Mouse (Mus musculus) G1E-ER4 (cell line): ENCODE measurements around the gene Trp53i11. TPM values are rescaled to one million over a fixed set of nuclear protein-coding genes. Genes with fewer than 3 reads are reported as not detected.

Experiments
- GATA1 ChIP-seq: IDR thresholded peaks from one replicate; pipeline ENCODE4 v1.8.0; 2012; ENCODE audit warnings: low read length, inconsistent platforms
- polyA plus RNA-seq: library from polyadenylated mRNA; stranded (reverse); fragments of >175 nt; gene quantifications from 2 replicates; pipeline ENCODE4 v1.2.3, GENCODE M21; 2012

The Trp53i11 gene
- polyA plus RNA-seq, 1 experiment, result not detected

GRCm38 (mm10) chr2:93180077-93180844 is 7.1 kb upstream of the Trp53i11 start:
- TF ChIP-seq GATA1, result no peak

GRCm38 (mm10) chr2:93182859-93183258 is 4.5 kb upstream of the Trp53i11 start:
- no peak for TF ChIP-seq GATA1

- TF ChIP-seq GATA1, result no peak
Measured at GRCm38 (mm10) chr2:93188020-93188760, 842 bp downstream of the Trp53i11 start.

GRCm38 (mm10) chr2:93188761-93189458 is 1.6 kb downstream of the Trp53i11 start:
- TF ChIP-seq GATA1, result no peak

- no peak for TF ChIP-seq GATA1
Measured at GRCm38 (mm10) chr2:93190771-93191487, 3.6 kb downstream of the Trp53i11 start.

GRCm38 (mm10) chr2:93191488-93192181 is 4.3 kb downstream of the Trp53i11 start:
- TF ChIP-seq GATA1, result no peak

- no peak for TF ChIP-seq GATA1
Measured at GRCm38 (mm10) chr2:93192182-93192560, 4.8 kb downstream of the Trp53i11 start.

GRCm38 (mm10) chr2:93192671-93193080 is 5.3 kb downstream of the Trp53i11 start:
- no peak for TF ChIP-seq GATA1

- TF ChIP-seq GATA1, result no peak
Measured at GRCm38 (mm10) chr2:93193806-93194205, 6.5 kb downstream of the Trp53i11 start.

GRCm38 (mm10) chr2:93198846-93199245 is 11.5 kb downstream of the Trp53i11 start:
- TF ChIP-seq GATA1, result no peak

GRCm38 (mm10) chr2:93199531-93199974 is 12.2 kb downstream of the Trp53i11 start:
- no peak for TF ChIP-seq GATA1

GRCm38 (mm10) chr2:93200681-93201340 is 13.5 kb downstream of the Trp53i11 start:
- TF ChIP-seq GATA1, result no peak

GRCm38 (mm10) chr2:93201997-93202396 is 14.6 kb downstream of the Trp53i11 start:
- TF ChIP-seq GATA1, result no peak

GRCm38 (mm10) chr2:93202782-93203181 is 15.4 kb downstream of the Trp53i11 start:
- TF ChIP-seq GATA1, result no peak

GRCm38 (mm10) chr2:93203682-93204081 is 16.3 kb downstream of the Trp53i11 start:
- TF ChIP-seq GATA1, result no peak
